Mouse (Mus musculus) erythroblast, embryonic 14.5 days (primary cell): Measurements from ENCODE around the gene Mark1.

Experiments
- GATA1 ChIP-seq: IDR thresholded peaks from 2 replicates; pipeline ENCODE4 v1.6.1; 2012; ENCODE audit warnings: low read length, inconsistent platforms, mixed read lengths
- TAL1 ChIP-seq: IDR thresholded peaks from 3 replicates; pipeline ENCODE4 v1.6.1; 2012; ENCODE audit warnings: low read length, inconsistent platforms, mixed read lengths

- TF ChIP-seq GATA1 (no peak), TAL1 (no peak)
Measured at GRCm38 (mm10) chr1:184911861-184912260, 87.5 kb downstream of the Mark1 start.
